Mouse (Mus musculus): Measurements from ENCODE around the gene L3mbtl2. TPM values are rescaled to one million over a fixed set of nuclear protein-coding genes. Genes with fewer than 3 reads are reported as not detected.
"Not testable (repeated sequence)": the region's sequence is repeated elsewhere in the genome, so short reads cannot be mapped to it uniquely, and the experiment has no call there.

L3mbtl2 gene
- polyA plus RNA-seq, 1 experiment from 2014 or later, result 9.2 TPM

GRCm38 (mm10) chr15:81700601-81701000, 36.9 kb downstream of the L3mbtl2 start:
- H3K27ac ChIP-seq (replicated peaks), result no peak overlapping the region
- no peak overlapping the region for H3K4me2 ChIP-seq (replicated peaks; ENCODE audit: low read depth)
- no peaks in the 10 kb centered on the region for H3K9me3 ChIP-seq (ENCODE audit: control insufficient read depth, low read length)
- no peak overlapping the region for H3K4me3 ChIP-seq (ENCODE audit: low read depth, low read length)
- H3K9ac ChIP-seq (ENCODE audit: low read length), result no peak overlapping the region
- H3K27me3 ChIP-seq (ENCODE audit: control insufficient read depth, insufficient read depth, low read length), result no peaks in the 10 kb centered on the region
- DNase-seq (ENCODE audit: low spot score) (no peak), ATAC-seq (ENCODE audit: low FRiP score, low TSS enrichment) (no peak)
- TF ChIP-seq EP300 (optimal IDR thresholded peaks at IDR 0.05) (no peak), CTCF (IDR thresholded peaks at IDR 0.05; ENCODE audit: low read depth) (no peak)
- peaks cover 10% of the 10 kb centered on the region for H3K36me3 ChIP-seq (ENCODE audit: control insufficient read depth, insufficient read depth, low read length)
- 54% methylated on average over 8 of the region's 8 CpGs for WGBS
- H3K4me1 ChIP-seq (replicated peaks; ENCODE audit: control insufficient read depth, insufficient read depth), result no peaks in the 10 kb centered on the region

- not testable (repeated sequence) for ATAC-seq (ENCODE audit: low FRiP score, low TSS enrichment); H3K9ac ChIP-seq (ENCODE audit: low read length); H3K4me3 ChIP-seq (ENCODE audit: low read depth, low read length); H3K4me2 ChIP-seq (replicated peaks; ENCODE audit: low read depth); H3K27me3 ChIP-seq (ENCODE audit: control insufficient read depth, insufficient read depth, low read length); H3K27ac ChIP-seq (replicated peaks); H3K4me1 ChIP-seq (replicated peaks; ENCODE audit: control insufficient read depth, insufficient read depth); H3K9me3 ChIP-seq (ENCODE audit: control insufficient read depth, low read length); DNase-seq (ENCODE audit: low spot score)
- TF ChIP-seq CTCF (IDR thresholded peaks at IDR 0.05; ENCODE audit: low read depth), result peak; percentile 31
- WGBS, result 79% methylated on average over 4 of the region's 4 CpGs
- peaks cover 15% of the 10 kb centered on the region for H3K36me3 ChIP-seq (ENCODE audit: control insufficient read depth, insufficient read depth, low read length)
These were observed 37.7 kb downstream of the L3mbtl2 start for GRCm38 (mm10) chr15:81701350-81701749.

GRCm38 (mm10) chr15:81702306-81703093, 38.8 kb downstream of the L3mbtl2 start:
- Histone ChIP-seq H3K9ac (ENCODE audit: low read length) (no peak overlapping the region), H3K4me2 (replicated peaks; ENCODE audit: low read depth) (no peak overlapping the region), H3K4me3 (ENCODE audit: low read depth, low read length) (no peak overlapping the region), H3K4me1 (replicated peaks; ENCODE audit: control insufficient read depth, insufficient read depth) (no peaks in the 10 kb centered on the region), H3K27ac (replicated peaks) (no peak overlapping the region), H3K9me3 (ENCODE audit: control insufficient read depth, low read length) (no peaks in the 10 kb centered on the region), H3K27me3 (ENCODE audit: control insufficient read depth, insufficient read depth, low read length) (no peaks in the 10 kb centered on the region), H3K36me3 (ENCODE audit: control insufficient read depth, insufficient read depth, low read length) (peaks cover 17% of the 10 kb centered on the region)
- ATAC-seq (ENCODE audit: low FRiP score, low TSS enrichment) (no peak), DNase-seq (ENCODE audit: low spot score) (no peak)
- TF ChIP-seq EP300 (optimal IDR thresholded peaks at IDR 0.05) (no peak), CTCF (IDR thresholded peaks at IDR 0.05; ENCODE audit: low read depth) (no peak)
- 87% methylated on average over 13 of the region's 13 CpGs for WGBS

GRCm38 (mm10) chr15:81703094-81703489, 39.4 kb downstream of the L3mbtl2 start:
- ATAC-seq (ENCODE audit: low FRiP score, low TSS enrichment), result no peak
- Histone ChIP-seq H3K27me3 (ENCODE audit: control insufficient read depth, insufficient read depth, low read length) (no peaks in the 10 kb centered on the region), H3K4me1 (replicated peaks; ENCODE audit: control insufficient read depth, insufficient read depth) (no peaks in the 10 kb centered on the region), H3K27ac (replicated peaks) (no peak overlapping the region), H3K4me3 (ENCODE audit: low read depth, low read length) (no peak overlapping the region), H3K9me3 (ENCODE audit: control insufficient read depth, low read length) (no peaks in the 10 kb centered on the region), H3K4me2 (replicated peaks; ENCODE audit: low read depth) (no peak overlapping the region), H3K9ac (ENCODE audit: low read length) (no peak overlapping the region), H3K36me3 (ENCODE audit: control insufficient read depth, insufficient read depth, low read length) (peaks cover 17% of the 10 kb centered on the region)
- no peak for TF ChIP-seq CTCF (IDR thresholded peaks at IDR 0.05; ENCODE audit: low read depth)
- no peak for TF ChIP-seq EP300 (optimal IDR thresholded peaks at IDR 0.05)
- 69% methylated on average over 3 of the region's 3 CpGs for WGBS
- DNase-seq (ENCODE audit: low spot score), result no peak

GRCm38 (mm10) chr15:81708991-81709390, 45.3 kb downstream of the L3mbtl2 start:
- TF ChIP-seq CTCF (IDR thresholded peaks at IDR 0.05; ENCODE audit: low read depth), result no peak
- no peak for TF ChIP-seq EP300 (optimal IDR thresholded peaks at IDR 0.05)
- ATAC-seq (ENCODE audit: low FRiP score, low TSS enrichment), result no peak
- WGBS, result 90% methylated on average over 11 of the region's 11 CpGs

GRCm38 (mm10) chr15:81709686-81710085, 46.0 kb downstream of the L3mbtl2 start:
- TF ChIP-seq CTCF (IDR thresholded peaks at IDR 0.05; ENCODE audit: low read depth) (no peak), EP300 (optimal IDR thresholded peaks at IDR 0.05) (no peak)
- Histone ChIP-seq H3K27ac (replicated peaks) (no peak overlapping the region), H3K9ac (ENCODE audit: low read length) (no peak overlapping the region), H3K4me2 (replicated peaks; ENCODE audit: low read depth) (no peak overlapping the region), H3K36me3 (ENCODE audit: control insufficient read depth, insufficient read depth, low read length) (peaks cover 52% of the 10 kb centered on the region), H3K9me3 (ENCODE audit: control insufficient read depth, low read length) (no peaks in the 10 kb centered on the region), H3K27me3 (ENCODE audit: control insufficient read depth, insufficient read depth, low read length) (no peaks in the 10 kb centered on the region), H3K4me3 (ENCODE audit: low read depth, low read length) (no peak overlapping the region), H3K4me1 (replicated peaks; ENCODE audit: control insufficient read depth, insufficient read depth) (no peaks in the 10 kb centered on the region)
- ATAC-seq (ENCODE audit: low FRiP score, low TSS enrichment), result no peak
- no peak for DNase-seq (ENCODE audit: low spot score)
- WGBS, result 100% methylated on average over 1 of the region's 1 CpGs

More at GRCm38 (mm10) chr15:81708991-81709390, 45.3 kb downstream of the L3mbtl2 start:
- Histone ChIP-seq H3K4me3 (ENCODE audit: low read depth, low read length) (no peak overlapping the region), H3K4me2 (replicated peaks; ENCODE audit: low read depth) (no peak overlapping the region), H3K27ac (replicated peaks) (no peak overlapping the region), H3K27me3 (ENCODE audit: control insufficient read depth, insufficient read depth, low read length) (no peaks in the 10 kb centered on the region), H3K4me1 (replicated peaks; ENCODE audit: control insufficient read depth, insufficient read depth) (no peaks in the 10 kb centered on the region), H3K9ac (ENCODE audit: low read length) (no peak overlapping the region), H3K9me3 (ENCODE audit: control insufficient read depth, low read length) (no peaks in the 10 kb centered on the region), H3K36me3 (ENCODE audit: control insufficient read depth, insufficient read depth, low read length) (peaks cover 53% of the 10 kb centered on the region)
- DNase-seq (ENCODE audit: low spot score), result no peak

All from stomach, postnatal 0 days (tissue).